Mouse (Mus musculus) megakaryocyte progenitor cell, adult 5-6 weeks (primary cell): Measurements from ENCODE around the gene Zfp423. TPM values are rescaled to one million over a fixed set of nuclear protein-coding genes. Genes with fewer than 3 reads are reported as not detected.

Experiments used
- ATAC-seq: replicated peaks from 2 replicates; pipeline ENCODE4 v1.8.0; 2016; ENCODE audit warnings: mild to moderate bottlenecking, moderate TSS enrichment, inconsistent platforms; ENCODE audit not compliant: poor library complexity
- total RNA-seq, 2 experiments: library from RNA; stranded (forward) in 1 of 2; stranded (reverse) in 1 of 2; fragments of 157-497, 149-512 nt in 1 of 2; fragments of 200-1000 nt in 1 of 2; gene quantifications; 2 replicates each; pipeline versions ENCODE4 v1.2.3 to v1.2.4; 2015 to 2017

The Zfp423 gene
- total RNA-seq, 2 experiments from 2014 or later = not detected

- no peak for ATAC-seq
Measured at GRCm38 (mm10) chr8:87753636-87754035, 205.8 kb downstream of the Zfp423 start.

GRCm38 (mm10) chr8:87753148-87753547 lies 206.2 kb downstream of the Zfp423 start:
- no peak for ATAC-seq

GRCm38 (mm10) chr8:87752710-87753109 lies 206.7 kb downstream of the Zfp423 start:
- ATAC-seq = no peak

- ATAC-seq = no peak
Measured at GRCm38 (mm10) chr8:87747582-87747981, 211.8 kb downstream of the Zfp423 start.

GRCm38 (mm10) chr8:87747142-87747541 lies 212.3 kb downstream of the Zfp423 start:
- ATAC-seq = no peak

GRCm38 (mm10) chr8:87746072-87746471 lies 213.3 kb downstream of the Zfp423 start:
- no peak for ATAC-seq

GRCm38 (mm10) chr8:87745125-87745698 lies 214.2 kb downstream of the Zfp423 start:
- no peak for ATAC-seq

GRCm38 (mm10) chr8:87744556-87744955 lies 214.8 kb downstream of the Zfp423 start:
- ATAC-seq = no peak

GRCm38 (mm10) chr8:87742016-87742415 lies 217.4 kb downstream of the Zfp423 start:
- no peak for ATAC-seq

GRCm38 (mm10) chr8:87740946-87741530 lies 218.4 kb downstream of the Zfp423 start:
- no peak for ATAC-seq

GRCm38 (mm10) chr8:87737900-87738299 lies 221.5 kb downstream of the Zfp423 start:
- ATAC-seq = no peak

- ATAC-seq = no peak
Measured at GRCm38 (mm10) chr8:87734902-87735301, 224.5 kb downstream of the Zfp423 start.

GRCm38 (mm10) chr8:87734496-87734895 lies 224.9 kb downstream of the Zfp423 start:
- ATAC-seq = no peak

- no peak for ATAC-seq
Measured at GRCm38 (mm10) chr8:87731062-87731461, 228.3 kb downstream of the Zfp423 start.

GRCm38 (mm10) chr8:87723015-87723414 lies 236.4 kb downstream of the Zfp423 start:
- ATAC-seq = no peak

GRCm38 (mm10) chr8:87719137-87719815 lies 240.1 kb downstream of the Zfp423 start:
- ATAC-seq = no peak

- no peak for ATAC-seq
Measured at GRCm38 (mm10) chr8:87717445-87717844, 241.9 kb downstream of the Zfp423 start.

- ATAC-seq = no peak
Measured at GRCm38 (mm10) chr8:87716726-87717248, 242.6 kb downstream of the Zfp423 start.

- peak; percentile 76 for ATAC-seq
Measured at GRCm38 (mm10) chr8:87715731-87716682, 243.4 kb downstream of the Zfp423 start.

- ATAC-seq = no peak
Measured at GRCm38 (mm10) chr8:87713946-87714345, 245.4 kb downstream of the Zfp423 start.

- no peak for ATAC-seq
Measured at GRCm38 (mm10) chr8:87711955-87712354, 247.4 kb downstream of the Zfp423 start.
